Mouse (Mus musculus): ENCODE data around the gene Minos1.

DNA sequence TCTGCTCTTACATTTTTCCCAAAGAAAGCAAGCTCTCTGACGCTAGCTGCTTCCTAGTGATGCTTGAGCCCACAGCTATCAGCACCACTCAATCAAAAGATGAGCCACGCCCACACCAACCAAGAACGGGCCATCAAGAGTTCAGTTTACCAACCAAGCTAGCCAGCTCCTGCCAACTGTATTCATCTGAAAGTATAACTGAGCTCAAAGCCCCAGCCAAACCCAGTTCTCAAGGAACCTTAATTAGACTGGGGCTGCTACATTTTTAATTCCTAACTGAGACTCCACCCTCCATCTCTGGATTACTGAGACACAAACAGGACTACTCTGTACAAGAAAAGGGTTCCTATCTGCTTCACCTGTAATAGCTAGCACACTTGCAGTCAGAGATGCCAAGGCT, 20.1 kb downstream of the Minos1 start:
- TF ChIP-seq CTCF (IDR thresholded peaks at IDR 0.05; ENCODE audit: extremely low read depth, insufficient read depth, low read length) (no peak), POLR2A (IDR thresholded peaks at IDR 0.05; ENCODE audit: extremely low read depth, insufficient read depth, low read length) (no peak)
